Mouse (Mus musculus): ENCODE results near the gene Pcare.
A peak's percentile ranks its signal among the peaks of the same experiment; 100 is the strongest.

The Pcare gene

DNA sequence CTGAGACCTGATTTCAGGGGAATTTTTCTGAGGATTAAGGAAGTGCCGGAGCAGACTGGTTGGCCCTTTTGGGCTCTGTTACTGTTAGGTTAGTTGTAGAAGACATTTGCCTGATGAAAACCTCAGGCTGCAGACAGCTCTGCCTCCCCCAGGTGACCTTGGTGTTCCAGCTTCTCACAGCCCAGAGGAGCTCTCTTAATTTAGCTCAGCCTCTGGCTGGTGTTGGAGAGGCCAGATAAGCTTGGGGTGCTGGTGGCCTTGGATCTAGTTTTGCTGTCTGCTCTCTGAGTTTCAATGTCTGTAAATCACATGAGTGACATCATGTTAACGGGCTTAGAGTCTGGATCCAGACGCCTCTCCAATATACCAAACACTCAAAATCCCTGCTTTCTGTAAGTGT, 31.7 kb downstream of the Pcare start:
- no peak for DNase-seq

DNA sequence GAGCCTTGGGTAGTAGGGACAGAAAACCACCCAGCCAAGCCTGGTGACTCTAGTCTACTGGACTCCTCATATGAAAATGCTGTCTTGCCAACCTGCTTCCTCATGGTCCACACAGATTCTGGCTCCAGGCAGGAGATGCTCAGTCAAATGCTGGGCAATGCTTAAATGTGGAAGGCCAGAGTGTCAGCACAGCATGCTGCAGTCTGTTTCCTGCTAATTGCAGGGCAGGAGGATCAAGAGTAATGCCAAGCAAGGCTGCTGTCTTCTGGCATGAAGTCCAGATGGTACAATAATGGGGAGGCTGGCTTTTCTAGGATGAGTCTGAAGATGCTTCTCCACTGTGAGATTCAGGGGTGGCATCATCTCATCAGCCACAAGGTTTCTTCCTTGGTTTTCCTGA, 32.3 kb downstream of the Pcare start:
- no peak for DNase-seq

DNA sequence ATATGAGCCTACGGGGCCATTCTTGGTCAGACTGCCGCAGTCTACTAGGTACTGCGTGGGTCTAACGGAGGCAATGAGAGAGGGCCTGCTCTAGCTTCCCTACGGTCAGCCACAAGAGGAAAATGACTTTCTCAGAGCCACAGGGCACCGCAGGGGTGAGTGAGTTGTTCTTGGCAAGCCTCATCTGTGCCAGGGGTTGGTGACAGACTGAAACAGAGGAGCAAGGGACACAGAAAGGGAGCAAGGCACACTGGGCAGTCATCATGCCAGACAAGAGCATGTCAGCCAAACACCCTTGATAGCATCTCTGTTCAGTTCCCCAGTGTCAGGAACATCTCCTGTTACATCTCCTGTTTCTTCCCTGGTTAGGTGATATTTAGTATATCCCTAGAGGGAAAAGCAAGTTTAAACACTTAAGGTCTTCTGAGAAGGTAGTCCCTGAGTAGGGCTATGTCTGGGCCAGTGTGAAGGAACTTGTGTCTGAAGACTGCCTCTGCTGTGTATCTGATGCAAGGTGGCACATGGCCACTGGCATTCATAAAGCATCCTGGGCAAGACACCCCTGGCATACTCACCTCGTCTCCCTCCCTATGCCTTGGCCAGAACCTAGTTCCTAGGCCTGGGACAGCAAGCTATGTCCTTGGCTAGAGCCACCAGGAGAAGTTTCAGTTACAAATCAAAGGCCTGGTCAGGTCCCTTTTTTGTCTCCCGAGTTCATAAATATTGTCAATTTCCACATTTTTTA, 34.6 kb downstream of the Pcare start:
- no peak for DNase-seq

DNA sequence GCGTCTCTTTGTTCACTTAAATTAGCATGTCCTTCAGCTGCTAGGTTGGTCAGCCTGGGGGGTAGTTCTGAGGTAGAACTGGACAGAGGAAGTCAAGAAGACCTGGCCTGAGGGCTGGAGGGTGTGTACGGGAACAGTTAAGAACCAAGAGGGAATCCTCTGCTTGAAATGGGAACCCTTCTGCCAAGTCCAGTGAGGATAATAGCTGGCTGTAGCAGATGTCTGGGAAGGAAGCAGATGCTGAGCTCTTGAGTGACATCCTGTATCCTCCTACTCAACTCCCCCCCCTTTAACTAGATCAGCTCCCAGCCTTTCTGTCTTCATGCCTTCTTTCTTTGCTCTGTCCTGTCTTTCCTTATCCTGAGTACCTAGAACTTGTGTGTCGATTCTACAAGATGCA, 37.7 kb downstream of the Pcare start:
- no peak for DNase-seq

DNA sequence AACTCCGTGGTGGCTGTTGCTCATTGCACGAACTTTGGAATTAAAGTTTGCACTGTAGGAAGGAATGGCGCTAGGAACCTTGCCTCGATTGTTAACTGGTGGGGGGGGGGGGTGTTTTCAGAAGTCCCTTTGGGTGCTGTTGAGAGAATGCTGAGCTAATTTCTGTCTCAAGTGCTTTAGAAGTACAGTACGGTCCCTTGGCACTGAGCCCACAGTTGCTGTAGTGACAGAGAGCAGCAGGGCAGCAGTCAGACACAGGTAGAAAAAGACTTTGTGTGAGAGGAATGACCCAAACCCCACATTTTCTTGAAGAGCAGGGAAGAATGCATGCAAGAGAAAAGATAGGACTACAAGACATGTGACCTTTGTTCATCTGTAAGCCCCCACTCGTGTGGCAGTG, 40.4 kb downstream of the Pcare start:
- no peak for DNase-seq

DNA sequence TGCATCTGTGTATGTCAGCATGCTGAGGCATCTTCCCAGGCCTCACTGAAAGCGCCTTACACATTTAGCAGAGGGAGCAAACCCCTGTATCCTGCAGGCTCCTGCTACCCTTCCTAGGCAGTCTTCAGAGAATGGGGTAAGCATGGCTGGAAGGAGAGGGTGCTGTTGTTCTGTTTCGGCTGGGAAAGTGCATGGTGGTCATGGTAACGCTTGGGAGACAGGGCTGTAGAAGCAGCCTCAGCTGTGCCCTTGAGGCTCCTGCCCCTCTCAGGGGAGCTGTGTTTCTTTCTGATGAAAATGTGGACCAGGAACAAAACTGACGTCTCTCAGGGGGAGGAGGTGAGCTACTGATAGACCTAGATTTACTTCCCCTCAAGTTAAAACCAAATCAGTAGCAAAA, 45.0 kb downstream of the Pcare start:
- no peak for DNase-seq

DNA sequence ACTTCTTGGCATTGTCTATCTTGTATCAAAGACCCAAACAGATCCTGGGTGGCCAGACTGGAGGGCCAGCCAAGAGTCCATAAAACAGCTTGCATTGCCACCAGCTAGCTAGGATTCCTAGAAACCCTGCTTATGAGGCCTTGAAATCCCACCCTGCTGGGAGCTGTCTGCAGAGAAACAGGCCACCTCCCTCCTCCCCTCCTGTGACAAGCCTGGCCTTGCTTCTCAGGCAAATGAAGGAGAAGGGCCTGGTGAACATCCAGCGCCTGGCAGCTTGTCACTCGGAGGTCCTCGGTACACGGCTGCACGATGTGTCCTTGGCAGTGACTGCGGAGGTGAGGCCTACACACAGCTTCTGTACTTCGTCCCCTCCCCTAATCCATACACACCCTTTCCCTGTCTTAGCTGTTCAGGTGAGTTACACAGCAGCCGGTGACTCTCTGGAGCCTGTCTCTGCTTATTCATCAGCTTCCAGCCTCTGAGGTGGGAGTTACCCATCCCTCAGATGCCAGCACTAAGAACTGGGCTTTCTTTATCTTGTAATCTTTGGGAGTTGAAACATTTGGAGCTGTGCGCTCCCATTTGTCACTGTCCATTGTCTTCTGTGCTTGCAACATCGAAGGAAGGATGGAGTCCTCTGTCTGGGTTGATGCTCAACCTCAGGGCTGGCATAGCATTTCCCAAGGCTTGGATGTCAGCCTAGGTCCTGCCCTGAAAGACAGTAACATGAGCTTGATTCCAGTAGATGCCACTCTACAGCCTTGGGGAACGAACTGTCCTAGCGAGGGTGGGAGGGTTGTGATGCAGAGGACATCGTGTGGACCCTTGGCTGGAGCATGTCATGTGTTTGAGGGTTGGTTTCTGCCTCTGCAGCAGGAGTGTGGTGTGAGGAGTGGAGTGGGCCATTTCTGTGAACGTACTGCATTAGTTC, 46.9 kb downstream of the Pcare start:
- no peak for DNase-seq

DNA sequence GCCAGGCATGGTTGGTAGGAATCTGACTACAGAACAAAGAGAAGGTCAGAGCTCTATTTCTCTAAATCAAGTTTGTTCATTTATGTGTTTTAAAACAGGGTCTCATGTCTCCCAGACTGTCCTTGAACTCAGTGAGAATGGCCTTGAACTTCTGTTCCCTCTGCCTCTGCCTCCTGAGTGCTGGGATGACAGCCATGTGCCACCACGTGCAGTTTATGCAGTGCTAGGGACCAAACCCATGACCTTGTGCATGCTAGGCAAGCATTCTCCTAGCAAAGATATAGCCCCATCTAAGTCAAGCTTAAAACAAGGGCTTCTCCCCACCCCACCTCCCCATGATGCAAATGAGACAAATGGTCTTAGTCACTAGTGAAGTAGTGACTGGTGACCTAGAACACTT, 47.6 kb downstream of the Pcare start:
- DNase-seq: no peak

DNA sequence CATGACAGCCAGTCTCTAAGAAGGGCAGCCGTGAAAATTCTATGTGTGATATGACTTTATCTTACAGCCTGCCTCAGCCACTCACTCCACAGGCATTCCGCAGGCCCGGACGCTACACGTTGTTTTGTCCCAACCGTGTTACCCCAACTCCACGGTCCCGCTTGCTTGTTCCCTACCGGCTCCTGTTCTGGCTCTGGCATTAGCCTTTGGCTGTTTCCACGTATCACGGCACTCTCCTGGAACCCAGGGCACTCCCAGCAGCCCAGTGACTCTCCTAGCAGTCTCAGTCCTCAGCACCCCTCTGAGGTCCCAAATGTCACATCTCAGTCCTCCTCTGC, 54.1 kb downstream of the Pcare start:
- no peak for DNase-seq

DNA sequence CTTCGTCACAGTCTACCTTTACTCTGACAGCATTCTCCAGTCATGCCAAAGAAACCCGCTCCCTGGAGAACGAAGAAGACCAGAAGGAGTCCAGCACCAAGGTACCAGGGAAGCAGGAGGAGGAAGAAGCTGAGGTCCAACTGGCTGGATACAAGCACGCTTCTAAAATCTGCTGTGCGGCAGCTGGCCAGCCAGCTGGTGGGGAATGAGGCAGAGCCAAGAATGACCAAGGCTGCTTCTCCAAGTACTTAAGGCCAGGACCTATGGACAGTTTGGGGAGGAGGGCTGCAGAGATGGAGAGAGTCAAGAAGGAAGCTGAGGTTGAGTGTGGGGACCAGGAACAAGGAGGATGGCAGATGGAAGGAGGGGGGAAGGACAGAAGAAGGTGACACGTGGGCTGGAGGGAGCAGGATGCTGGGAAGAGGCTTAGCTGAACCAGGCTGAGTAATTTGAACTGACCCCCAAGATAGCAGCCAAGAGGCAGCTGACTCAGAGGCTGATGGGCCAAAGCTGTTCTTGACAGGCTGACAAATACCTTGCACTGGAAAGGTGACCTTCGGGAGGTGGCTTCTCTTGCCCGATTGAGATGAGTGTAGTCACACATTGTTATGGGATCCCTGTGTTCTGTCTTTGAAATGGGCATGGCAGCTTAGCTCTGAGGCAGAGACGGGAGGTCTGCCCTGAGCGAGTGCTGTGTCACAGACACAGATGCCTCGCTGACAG, 54.6 kb downstream of the Pcare start:
- no peak for DNase-seq

DNA sequence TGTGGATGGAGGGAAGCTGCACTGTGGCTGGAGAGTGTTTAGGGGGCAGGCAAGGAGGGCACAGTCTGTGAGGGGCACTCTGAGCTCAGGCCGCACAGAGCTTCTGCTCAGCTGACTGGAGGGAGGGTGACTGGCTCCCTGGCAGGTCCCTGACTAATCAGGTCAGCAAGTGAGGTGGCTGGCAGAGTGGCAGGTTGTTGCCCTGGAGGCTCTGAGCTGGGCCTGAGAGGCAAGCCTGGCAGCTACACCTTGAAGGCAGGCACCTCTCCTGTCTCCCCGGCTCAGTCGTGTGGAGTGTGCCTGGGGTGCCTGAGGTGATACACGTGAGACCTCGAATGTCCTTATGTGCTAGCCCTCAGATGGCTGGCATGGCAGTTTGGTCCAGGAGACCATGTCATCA, 56.3 kb downstream of the Pcare start:
- DNase-seq: no peak

DNA sequence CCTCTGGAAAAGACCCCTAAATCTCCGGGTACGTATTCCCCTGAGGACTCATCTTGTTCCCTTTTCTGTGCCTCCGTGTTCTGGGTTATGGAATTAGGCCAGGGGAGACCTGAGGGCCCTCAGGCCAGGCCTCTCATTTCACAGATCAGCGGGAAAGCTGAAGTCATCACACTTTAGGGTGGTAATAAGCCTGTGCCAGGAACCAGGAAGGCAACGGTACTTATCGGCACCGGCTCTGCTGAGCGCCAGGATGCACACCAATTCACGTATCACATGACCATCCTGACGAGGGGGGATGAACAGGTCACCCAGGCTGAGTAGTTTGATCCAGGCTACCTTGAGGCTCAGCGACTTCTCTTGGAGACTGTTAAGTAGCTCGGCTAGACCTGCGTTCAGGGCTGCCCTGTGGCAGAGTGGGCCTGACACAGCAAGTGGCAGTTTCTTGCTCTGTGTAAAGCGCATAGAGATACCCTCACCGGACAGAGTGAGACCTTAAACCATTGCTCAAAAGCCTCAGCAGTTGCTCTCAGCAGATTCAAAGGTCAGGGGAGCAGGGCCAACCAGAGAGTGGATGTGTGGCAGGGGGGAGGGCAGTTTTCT, 56.9 kb downstream of the Pcare start:
- DNase-seq: no peak

DNA sequence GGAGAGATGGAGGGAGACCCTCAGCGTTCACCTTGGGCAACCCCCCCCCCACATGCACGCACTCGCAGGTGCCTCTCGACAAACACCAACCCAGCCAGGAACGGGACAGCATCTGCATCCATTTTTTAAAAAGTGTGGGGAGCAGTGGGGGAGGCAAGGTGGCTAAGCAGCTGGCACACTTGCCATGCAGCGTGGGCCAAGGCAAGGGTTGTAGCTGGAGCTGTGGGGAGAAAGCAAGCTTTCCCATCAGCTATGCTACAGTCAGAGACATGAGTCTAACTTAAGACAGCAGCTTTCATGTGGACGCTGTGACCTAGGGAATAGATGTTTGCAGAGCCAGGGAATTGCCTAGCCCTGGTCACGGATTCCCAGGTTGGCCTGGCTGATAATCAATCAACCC, 57.5 kb downstream of the Pcare start:
- no peak for DNase-seq

DNA sequence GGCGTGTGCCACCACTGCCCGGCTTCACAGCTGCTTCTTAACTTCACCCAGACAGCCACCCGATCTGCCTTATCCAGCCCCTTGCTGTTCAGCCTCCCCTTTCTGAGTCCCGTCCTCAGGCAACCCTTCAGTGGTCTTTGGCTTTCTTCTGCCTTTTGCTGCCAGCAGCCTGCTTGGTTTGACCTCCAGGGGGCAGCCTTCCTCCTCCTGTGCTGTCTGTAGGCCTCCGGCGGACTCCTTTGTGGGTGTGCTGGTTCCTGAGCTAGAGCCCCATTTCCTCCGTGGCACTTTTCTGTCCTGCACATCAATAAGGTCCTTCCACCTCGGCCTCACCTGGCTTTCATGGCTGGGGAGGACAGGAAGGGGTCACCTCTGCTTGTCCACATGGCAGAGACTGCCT, 58.9 kb downstream of the Pcare start:
- DNase-seq: peak; percentile 42

Data from thymus, postnatal 14 days (tissue).